Mouse (Mus musculus) spleen, adult 2 months (tissue): ENCODE results near the gene Setd1a. TPM values are rescaled to one million over a fixed set of nuclear protein-coding genes. Genes with fewer than 3 reads are reported as not detected.

ENCODE experiments used
- DNase-seq, 2 experiments: peaks; one replicate each; pipeline versions ENCODE4 v3.0.0 to v3.0.0-alpha.2; 2012 to 2021; ENCODE audit warnings: low spot score in 2 of 2, low read depth in 1 of 2
- H3K27ac ChIP-seq: fragments of 200-500 bp; 2 replicates; pipeline ENCODE4 v1.5.1; 2012; ENCODE audit warnings: low read length, inconsistent platforms; ENCODE audit not compliant: insufficient read depth
- H3K27me3 ChIP-seq: fragments of 200-500 bp; 2 replicates; pipeline ENCODE4 v1.6.1; 2012; ENCODE audit warnings: mild to moderate bottlenecking, moderate library complexity, low read length, inconsistent platforms; ENCODE audit not compliant: control insufficient read depth, insufficient read depth
- H3K36me3 ChIP-seq: fragments of 200-500 bp; 2 replicates; pipeline ENCODE4 v1.6.1; 2012; ENCODE audit warnings: mild to moderate bottlenecking, low read length, inconsistent platforms; ENCODE audit not compliant: control insufficient read depth, insufficient read depth
- H3K4me1 ChIP-seq: fragments of 200-500 bp; 2 replicates; pipeline ENCODE4 v1.6.1; 2011; ENCODE audit warnings: inconsistent platforms; ENCODE audit not compliant: control insufficient read depth, insufficient read depth, insufficient read length
- H3K4me3 ChIP-seq: fragments of 200-500 bp; 2 replicates; pipeline ENCODE4 v1.5.1; 2011; ENCODE audit warnings: mild to moderate bottlenecking, inconsistent platforms; ENCODE audit not compliant: insufficient read depth, insufficient read length; ENCODE audit errors: extremely low read depth
- CTCF ChIP-seq: fragments of 200-500 bp; IDR thresholded peaks from 2 replicates; pipeline ENCODE4 v1.5.1; 2011; ENCODE audit warnings: mild to moderate bottlenecking, inconsistent platforms; ENCODE audit not compliant: insufficient read depth, insufficient read length, insufficient replicate concordance; ENCODE audit errors: extremely low read depth
- POLR2A ChIP-seq: fragments of 200-500 bp; IDR thresholded peaks from 2 replicates; pipeline ENCODE4 v1.6.1; 2011; ENCODE audit warnings: low read depth, low read length, inconsistent platforms
- WGBS: fragments of 180-500 bp; shearing (Covaris S2); methylation state at CpG from one replicate; pipeline ENCODE4 v1.1.7; 2018; 5-methylcytosine and 5-hydroxymethylcytosine counted together
- polyA plus RNA-seq: library from polyadenylated mRNA; depleted of rRNA; stranded (reverse); fragments of >200 nt; gene quantifications from 2 replicates; pipeline ENCODE4 v1.2.3, GENCODE M21; 2012

The Setd1a gene
- polyA plus RNA-seq, 1 experiment, result 14.9 TPM

GRCm38 (mm10) chr7:127766851-127767609 is 9.4 kb upstream of the Setd1a start:
- H3K27me3 ChIP-seq, result no peaks in the 10 kb centered on the region
- peaks cover 5% of the 10 kb centered on the region; the same call in 1 of the 2 replicates for H3K4me1 ChIP-seq
- 89% methylated on average over 17 of the region's 17 CpGs for WGBS
- peak overlapping the region; percentile 16; the same call in 1 of the 2 replicates for H3K27ac ChIP-seq
- no peak for TF ChIP-seq POLR2A
- no peak for DNase-seq
- H3K4me3 ChIP-seq, result no peak overlapping the region
- no peaks in the 10 kb centered on the region for H3K36me3 ChIP-seq

GRCm38 (mm10) chr7:127767671-127768345 is 8.7 kb upstream of the Setd1a start:
- Histone ChIP-seq H3K27me3 (no peaks in the 10 kb centered on the region), H3K36me3 (no peaks in the 10 kb centered on the region), H3K4me3 (no peak overlapping the region), H3K4me1 (peaks cover 5% of the 10 kb centered on the region; the same call in 1 of the 2 replicates), H3K27ac (peak overlapping the region; percentile 16; the same call in 1 of the 2 replicates)
- 87% methylated on average over 19 of the region's 19 CpGs for WGBS
- no peak for TF ChIP-seq POLR2A
- TF ChIP-seq CTCF, result no peak
- no peak for DNase-seq

GRCm38 (mm10) chr7:127768346-127768996 is 8.0 kb upstream of the Setd1a start:
- Histone ChIP-seq H3K4me1 (peaks cover 5% of the 10 kb centered on the region; the same call in 1 of the 2 replicates), H3K4me3 (no peak overlapping the region), H3K36me3 (no peaks in the 10 kb centered on the region), H3K27me3 (no peaks in the 10 kb centered on the region), H3K27ac (no peak overlapping the region)
- no peak for TF ChIP-seq POLR2A
- TF ChIP-seq CTCF, result peak; percentile 15; the same call in 1 of the 2 replicates
- no peak for DNase-seq
- WGBS, result 65% methylated on average over 13 of the region's 13 CpGs

GRCm38 (mm10) chr7:127768997-127769593 is 7.4 kb upstream of the Setd1a start:
- TF ChIP-seq POLR2A (no peak), CTCF (no peak)
- Histone ChIP-seq H3K27me3 (no peaks in the 10 kb centered on the region), H3K36me3 (no peaks in the 10 kb centered on the region), H3K27ac (peak overlapping the region; percentile 93), H3K4me1 (peaks cover 4% of the 10 kb centered on the region; the same call in 1 of the 2 replicates), H3K4me3 (peak overlapping the region; percentile 95)
- peak; percentile 39 to 56 for DNase-seq
- WGBS, result 1% methylated on average over 16 of the region's 16 CpGs

- peak; percentile 56 to 87 for DNase-seq
- H3K4me3 ChIP-seq, result peak within 1 kb of the TSS; percentile 95
- no peaks in the 10 kb centered on the region for H3K27me3 ChIP-seq
- H3K36me3 ChIP-seq, result no peaks in the 10 kb centered on the region
- peak within 1 kb of the TSS; percentile 93 for H3K27ac ChIP-seq
- no peak for TF ChIP-seq CTCF
- peak; percentile 95 for TF ChIP-seq POLR2A
- WGBS, result under 1% methylated on average over 24 of the region's 24 CpGs
- peaks cover 3% of the 10 kb centered on the region; the same call in 1 of the 2 replicates for H3K4me1 ChIP-seq
Measured at GRCm38 (mm10) chr7:127769651-127770038, 6.8 kb upstream of the Setd1a start, which contains the start of gene Orai3. Gene Orai3, plus strand, starts transcription at chr7:127769815.

- Histone ChIP-seq H3K36me3 (no peaks in the 10 kb centered on the region), H3K27ac (peak overlapping the region; percentile 93), H3K27me3 (no peaks in the 10 kb centered on the region), H3K4me1 (peaks cover 3% of the 10 kb centered on the region; the same call in 1 of the 2 replicates), H3K4me3 (peak overlapping the region; percentile 95)
- no peak for TF ChIP-seq CTCF
- no peak for TF ChIP-seq POLR2A
- 3% methylated on average over 27 of the region's 27 CpGs for WGBS
- no peak for DNase-seq
Measured at GRCm38 (mm10) chr7:127770039-127770905, 6.2 kb upstream of the Setd1a start.
